Mouse (Mus musculus) hindlimb bud, embryonic 11.5 days (tissue): ENCODE results near the gene Kansl1l.

Source experiments
- DNase-seq: peaks from one replicate; pipeline ENCODE4 v3.0.0-alpha.2; 2012; ENCODE audit warnings: low read depth, low spot score; ENCODE audit errors: extremely low spot score

The Kansl1l gene

DNA sequence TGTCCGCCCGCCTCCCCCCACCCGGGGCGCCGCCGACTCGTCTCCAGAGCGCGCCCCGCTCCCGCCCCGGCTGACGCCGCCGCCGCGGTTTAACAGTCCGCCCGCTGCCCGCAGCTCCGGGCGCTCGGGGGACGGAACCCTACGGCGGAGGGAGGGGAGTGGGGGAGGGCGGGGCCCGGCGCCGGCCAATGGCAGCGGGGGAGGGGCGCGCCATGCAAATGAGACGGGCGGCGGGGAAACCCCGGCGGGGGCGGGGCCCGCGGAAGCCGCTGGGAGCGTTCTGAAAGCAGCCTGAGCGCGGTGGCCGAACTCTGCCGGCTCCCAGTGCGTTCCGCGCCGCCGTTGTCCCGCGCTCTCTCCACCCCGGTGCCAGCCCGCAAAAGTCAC is at the start of gene Kansl1l:
Kansl1l (minus strand) TSS at position 110 of the 387 bp plus-strand sequence.
- DNase-seq: no peak

GRCm38 (mm10) chr1:66865633-66866032 is 48.3 kb upstream of the Kansl1l start:
- DNase-seq: no peak

DNA sequence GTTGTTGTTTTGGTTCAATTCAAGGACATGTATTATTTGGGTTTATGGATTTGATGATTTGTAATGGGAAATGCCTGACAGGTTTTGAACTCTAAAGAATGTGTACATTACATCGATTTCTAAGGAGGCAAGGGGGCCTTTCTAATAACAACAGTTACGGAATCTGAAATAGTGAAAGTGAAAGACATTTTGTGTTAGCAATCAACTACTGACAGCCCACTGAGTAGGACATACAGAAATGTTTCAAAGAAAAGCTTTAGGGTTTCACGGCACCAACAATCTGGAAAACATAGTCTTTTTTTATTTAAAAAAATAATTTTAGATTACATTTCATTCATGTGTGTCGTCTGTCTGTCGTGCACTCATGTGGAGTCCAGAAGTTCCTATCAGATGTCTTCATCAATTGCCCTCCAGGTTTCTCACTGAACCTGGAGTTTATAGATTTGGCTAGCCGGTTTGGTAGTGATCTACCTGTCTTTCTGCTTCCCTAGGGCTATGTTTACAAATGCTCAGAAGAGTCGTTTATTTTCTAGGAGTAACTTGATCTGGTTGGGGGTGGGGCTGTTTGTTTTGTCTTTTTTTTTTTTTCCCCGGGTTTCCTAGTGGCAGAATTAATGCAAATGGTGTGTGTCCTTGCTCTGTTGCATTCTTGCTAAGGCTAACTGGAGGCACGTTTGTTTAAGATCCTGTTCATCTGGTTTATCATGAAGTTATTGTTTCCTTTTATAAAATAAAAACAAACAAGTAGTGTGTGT is 46.6 kb upstream of the Kansl1l start:
- DNase-seq: no peak

DNA sequence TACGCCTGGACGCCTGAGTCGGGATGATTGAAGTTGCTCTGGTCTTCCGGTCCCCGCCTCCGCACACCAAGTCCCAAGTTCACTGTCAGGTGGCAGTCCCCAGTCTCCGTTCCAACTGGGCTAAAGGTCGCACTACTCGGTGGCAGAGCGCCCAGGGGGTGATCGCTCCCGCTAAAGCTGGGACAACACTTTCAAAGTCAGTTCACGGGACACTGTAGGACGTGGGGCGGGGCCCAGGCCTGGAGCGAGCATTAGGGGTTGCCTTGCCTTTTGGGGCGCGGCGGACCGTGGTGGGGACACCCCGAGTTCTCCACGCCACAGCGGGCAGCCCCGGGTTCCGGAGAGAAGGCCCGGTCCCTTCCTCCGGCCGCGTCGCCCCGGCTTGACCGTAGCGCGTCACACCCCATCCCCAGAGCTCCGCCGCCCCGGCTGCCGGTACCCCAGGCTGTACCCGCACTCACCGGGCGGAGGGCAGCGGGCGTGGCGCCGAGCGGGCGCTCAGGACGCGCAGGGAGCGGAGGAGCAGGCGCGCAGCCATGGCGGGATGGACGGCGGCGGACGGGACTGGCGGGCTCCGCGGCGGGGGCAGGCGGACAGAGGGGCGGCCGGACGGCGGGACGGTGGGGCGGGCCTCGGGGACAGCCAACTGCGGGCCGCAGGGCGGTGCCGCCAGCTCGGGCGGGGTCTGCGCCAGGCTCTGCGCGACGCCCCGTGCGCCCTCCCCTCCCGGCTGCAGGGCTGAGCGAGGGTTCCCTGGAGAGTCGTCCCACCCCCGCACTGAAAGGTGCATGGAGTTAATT is 45.5 kb upstream of the Kansl1l start, which contains the start of gene Acadl:
Acadl (minus strand) TSS at position 566 of the 800 bp plus-strand sequence.
- no peak for DNase-seq

DNA sequence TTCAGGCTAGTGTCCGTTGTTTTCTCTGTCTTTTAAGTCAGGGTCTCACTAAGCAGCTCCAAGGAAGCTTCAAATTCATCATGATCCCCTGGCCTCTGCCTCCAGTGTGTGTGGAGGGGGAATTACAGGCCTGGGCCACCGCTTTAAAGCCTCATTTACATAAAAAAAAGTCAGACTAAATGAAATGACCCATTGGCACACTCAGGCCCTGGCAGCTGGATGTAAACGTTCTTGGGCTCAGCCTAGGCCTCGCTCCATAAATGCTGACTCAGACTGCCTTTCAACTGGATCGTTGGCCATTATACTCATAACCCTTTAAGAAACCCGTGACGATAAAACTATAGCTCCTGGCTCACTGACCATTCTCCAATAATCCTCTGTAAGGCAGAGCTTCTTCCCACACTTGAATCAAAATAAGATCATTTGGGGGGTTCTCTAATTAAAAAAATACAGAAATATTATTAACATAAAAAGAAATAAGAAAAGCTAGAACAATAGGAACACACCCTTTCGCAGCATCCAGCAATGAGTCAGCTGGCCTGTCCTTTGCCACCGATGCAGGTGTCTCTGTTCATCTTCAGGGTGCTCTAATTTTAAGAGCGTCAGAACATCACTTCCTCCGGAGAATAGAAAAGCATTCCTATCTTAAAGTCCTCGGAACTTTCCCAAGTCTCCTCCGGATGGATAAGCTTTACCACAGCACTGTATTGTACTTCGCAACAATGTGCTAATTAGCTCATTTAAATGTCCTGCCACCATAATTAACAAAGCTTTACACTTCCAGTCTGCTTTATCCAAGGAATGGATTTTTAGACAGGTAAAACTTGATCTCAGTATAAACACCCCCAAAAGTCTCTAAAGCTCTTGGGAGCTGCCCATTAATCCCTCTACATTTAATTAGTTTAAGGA is 44.7 kb upstream of the Kansl1l start:
- no peak for DNase-seq

DNA sequence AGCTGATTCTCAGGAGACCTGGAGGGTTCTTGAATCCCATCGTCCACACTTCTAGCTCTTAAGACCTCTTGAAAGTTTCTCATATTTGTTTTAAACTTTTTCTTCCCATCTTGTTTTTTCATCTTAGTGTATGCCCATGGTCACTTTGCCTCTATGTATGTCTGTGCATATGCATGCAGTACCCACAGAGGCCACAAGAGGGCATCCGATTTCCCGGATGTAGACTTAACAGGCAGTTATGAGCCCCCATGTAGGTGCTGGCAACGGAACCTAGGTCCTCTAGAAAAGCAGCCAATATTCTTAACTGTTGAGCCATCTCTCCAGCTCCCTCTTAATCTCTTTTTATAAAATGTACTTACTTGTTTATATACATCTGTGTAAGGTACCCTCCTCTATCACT is 30.1 kb upstream of the Kansl1l start:
- DNase-seq: no peak

DNA sequence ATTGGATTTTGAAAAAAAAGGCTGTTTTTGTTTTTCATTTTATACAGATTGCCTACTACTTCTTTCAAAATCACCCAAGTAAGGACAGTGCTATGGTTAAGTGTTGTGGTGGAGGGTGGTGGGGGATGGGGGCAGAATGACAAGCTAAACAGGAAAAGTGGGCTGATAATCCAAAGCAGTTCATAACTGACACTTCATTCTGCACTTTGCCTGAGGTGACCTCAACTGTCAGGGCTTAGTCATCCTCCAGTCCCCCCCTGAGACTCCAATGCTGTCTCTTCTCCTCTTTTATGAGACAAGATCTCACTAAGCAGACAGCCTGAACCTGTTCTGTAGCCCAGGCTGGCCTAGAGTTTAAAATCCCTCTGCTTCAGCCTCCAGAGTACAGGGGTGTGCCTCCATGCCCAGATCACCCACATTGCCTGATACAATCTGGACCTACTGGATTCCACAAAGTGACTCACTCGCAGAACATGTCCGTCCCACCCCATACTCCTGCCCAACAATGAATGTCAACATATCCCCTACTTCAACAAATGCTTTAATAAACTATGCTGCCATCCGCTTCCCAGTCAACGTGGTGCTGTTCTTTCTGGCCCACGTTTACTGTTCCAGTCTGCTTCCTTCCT is 28.4 kb upstream of the Kansl1l start:
- no peak for DNase-seq

DNA sequence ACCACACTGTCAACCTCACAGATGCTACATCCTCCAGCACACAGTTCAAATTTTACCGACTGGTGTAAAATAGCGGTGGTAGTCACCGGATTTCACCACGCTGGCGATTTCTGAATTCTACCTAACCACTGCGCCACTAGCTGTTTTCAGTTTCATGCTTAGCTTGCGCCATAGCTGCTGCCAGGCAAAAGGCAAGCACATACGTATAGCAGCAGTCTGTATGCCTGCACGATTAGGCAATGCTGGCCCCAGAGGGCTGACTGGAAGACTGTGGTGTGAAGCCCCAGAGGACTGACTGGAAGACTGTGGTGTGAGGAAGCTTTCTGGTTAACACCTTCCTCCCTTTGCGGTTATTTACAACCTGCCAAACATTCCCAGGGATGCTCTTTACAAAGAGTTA is 24.6 kb upstream of the Kansl1l start:
- DNase-seq: no peak

DNA sequence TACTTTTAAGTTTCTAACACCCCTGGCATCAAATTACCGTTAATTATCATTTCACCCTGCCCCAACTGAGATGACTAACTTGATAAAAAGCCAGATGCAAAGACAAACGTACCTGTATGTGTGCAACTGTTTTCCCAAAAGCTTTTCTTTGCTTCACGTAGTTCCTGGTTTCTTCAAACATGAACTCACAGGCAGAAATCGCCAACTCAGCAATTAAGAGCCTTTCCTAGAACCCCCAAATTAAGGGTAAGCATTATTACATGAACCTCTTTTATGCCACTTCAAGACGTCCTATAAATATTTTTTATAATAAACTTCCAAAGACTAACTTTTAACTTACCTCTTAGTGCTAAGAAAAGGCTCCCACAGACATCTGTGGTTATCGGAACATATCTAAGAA is 24.1 kb upstream of the Kansl1l start:
- no peak for DNase-seq

DNA sequence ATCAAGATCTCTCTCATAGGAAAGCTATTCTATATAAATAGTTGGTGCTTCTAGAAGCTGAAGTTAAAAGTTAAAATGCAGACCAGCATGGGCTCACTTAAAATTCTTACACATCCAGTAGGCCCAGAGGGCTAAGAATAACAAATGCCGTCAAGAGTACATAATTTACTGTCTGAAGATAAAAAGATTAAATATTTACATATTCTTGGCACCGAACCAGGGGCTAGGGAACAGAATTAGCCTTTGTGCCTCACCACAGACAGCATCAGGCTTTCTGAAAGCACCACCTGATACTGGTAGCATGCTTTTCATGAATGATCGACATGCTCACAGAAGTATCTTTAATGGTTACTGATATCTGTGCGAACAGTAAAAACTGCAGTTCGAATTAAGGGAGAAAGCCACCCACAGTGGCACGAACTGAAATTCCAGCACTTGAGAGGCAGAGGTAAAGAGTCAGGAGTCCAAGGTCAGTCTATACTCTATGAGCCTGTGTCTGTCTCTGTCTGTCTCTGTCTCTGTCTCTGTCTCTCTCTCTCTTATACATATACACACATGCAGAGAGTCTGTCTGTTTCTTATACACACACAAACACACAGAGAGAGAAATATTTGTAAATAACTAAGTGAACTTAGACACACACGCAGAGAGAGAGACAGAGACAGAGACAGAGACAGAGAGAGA is 22.5 kb upstream of the Kansl1l start:
- DNase-seq: no peak

DNA sequence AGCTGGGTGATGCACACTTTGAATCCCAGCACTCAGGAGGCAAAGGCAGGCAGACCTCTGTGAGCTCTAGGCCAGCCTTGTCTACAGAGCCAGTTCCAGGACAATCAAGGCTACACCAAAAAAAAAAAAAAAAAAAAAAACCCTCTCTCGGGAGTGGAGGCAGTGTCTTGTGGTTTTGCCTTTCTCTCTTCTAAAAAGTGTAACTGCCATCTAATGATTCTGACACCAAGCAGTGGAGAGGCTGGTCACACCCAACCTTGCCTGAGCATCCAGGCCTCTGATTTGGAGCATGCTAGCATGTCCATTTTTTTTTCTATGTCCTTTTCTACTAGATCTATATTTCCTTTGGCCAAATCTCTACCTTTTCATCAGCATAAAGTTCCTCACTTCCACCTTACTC is 21.8 kb upstream of the Kansl1l start:
- DNase-seq: no peak

- no peak for DNase-seq
Observed at GRCm38 (mm10) chr1:66838184-66839042, 21.1 kb upstream of the Kansl1l start.

DNA sequence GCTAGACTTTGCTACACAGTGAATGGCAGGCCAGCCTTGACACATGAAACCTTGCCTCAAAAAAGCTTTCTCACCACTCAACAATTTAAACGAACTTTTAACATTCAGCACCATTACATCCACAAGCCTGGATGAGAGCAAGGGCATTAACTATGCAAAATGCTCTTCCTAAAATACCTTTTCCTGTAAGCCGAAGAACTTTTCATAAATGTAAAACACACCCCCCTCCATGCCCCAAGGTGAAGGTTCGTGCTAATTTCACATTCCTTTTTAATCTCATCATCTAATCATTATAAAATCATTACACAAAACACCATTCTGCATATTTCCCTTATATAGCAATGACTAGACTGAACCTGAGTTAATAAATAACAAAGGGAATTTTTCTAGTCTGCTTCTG is 19.8 kb upstream of the Kansl1l start:
- no peak for DNase-seq

DNA sequence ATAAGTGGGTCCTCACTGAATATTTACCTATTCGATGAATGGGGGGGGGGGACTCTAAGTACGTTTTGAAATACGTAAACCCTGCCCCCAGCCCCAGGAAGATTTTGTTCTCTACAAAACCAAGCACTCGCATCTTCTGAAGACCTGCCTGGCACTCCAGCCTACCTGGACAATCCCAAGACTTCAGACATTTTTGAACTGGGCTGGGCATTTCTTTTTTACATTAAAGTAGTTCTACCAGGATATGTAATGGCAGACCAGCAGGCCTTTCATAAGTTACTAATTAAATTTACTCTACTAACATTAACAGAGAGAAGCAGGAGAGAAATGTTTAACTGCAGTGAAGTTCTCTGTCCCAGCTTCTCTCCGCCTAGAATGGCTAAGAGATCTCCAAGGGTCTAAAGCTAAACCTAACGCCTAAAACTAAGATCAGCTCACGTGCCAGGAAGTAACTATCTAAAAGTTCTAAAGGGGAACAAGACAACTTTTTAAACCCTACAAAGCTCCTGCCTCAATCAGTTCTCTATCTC is 15.3 kb upstream of the Kansl1l start:
- no peak for DNase-seq

DNA sequence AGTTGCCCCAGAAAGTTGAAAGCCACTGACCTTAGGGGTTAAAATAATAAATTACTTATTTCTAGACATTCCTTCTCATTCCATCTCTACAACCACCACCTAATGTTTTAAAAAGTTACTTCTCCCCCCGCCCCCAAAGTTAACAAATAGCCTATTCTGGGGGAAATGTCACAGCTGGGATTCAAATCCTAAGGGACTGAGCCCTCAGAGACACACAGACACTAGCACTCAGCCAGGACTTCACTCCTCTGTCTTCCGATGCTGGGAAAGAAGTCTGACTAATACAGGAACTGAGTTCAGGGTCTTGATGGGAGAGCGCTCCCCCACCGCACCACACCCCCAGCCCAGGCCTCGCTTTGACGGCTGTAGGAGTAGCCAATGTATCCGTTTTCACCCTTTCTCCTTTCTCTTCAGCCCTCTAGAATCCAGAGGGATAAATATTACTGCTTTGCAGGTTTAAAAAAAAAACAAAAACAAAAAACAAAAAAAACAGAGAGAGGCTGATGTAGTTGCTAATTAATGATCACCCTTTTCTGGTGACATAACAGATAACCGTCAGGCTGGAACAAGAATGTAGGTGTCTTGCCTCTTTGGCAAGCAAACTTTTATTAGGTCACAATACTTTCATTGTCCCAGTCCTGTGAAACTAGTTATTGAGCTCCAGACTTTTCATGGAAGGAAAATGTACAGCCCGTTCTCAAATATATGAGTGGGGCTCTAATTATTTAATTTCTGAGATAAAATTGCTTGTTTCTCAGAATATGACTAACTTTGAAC is 14.7 kb upstream of the Kansl1l start:
- DNase-seq: no peak

GRCm38 (mm10) chr1:66829400-66830080 is 12.2 kb upstream of the Kansl1l start:
- DNase-seq: no peak

DNA sequence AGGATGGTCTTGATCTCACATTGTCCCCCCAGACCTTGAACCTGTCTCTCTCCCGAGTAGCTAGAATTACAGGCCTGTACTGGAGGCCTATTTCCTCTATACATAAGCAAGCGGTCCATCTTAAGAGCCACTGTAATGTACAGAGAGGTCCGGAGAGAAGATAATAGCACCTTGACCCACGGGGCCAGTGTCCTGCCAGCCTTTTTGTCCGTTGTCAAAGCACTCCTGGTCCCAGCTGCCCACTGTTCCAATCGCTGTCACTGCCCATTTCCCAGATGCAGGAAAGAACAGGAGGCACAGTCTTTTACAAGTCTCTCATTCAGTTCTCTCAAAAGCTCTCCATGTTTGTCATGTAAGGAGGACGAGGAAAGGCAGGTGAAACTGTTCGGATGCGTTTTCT is 4.6 kb upstream of the Kansl1l start:
- DNase-seq: no peak

GRCm38 (mm10) chr1:66820241-66820640 is 2.9 kb upstream of the Kansl1l start:
- DNase-seq: no peak
